Comparison of ENCODE assay signal across 12 mouse cellular contexts in genomic region chr8:125174237-125174636, GRCm38 (mm10).
A peak's percentile ranks its signal among the peaks of the same experiment; 100 is the strongest.
DNase-seq lines count a peak whose midpoint lies in the region; ATAC-seq and TF ChIP-seq lines count a peak whose summit lies in the region.
"Had no signal": no experiment of that assay in that cellular context is flagged by ENCODE, and none has a peak within 500 bp of the region (broad histone marks: within the 10 kb centered on the region; RNA-seq: fewer than 3 reads in every experiment).

No protein-coding gene starts in this region.

- no peak overlapping the region for H3K4me2 ChIP-seq in midbrain, postnatal 0 days (ENCODE audit: low read depth, low read length, poor library complexity, severe bottlenecking)
- H3K4me2 ChIP-seq in midbrain, embryonic 16.5 days (ENCODE audit: low read length), result no peak overlapping the region
- H3K4me2 ChIP-seq in forebrain, embryonic 13.5 days, result no peak overlapping the region
- H3K4me2 ChIP-seq: liver, embryonic 15.5 days; neural tube, embryonic 12.5 days; stomach, embryonic 15.5 days had no signal

- TF ChIP-seq CTCF in midbrain, postnatal 0 days (IDR thresholded peaks at IDR 0.05), result no peak
- no peak for TF ChIP-seq CTCF in layer of hippocampus, adult 2 months (conservative IDR thresholded peaks at IDR 0.05)

- DNase-seq in midbrain, postnatal 0 days (ENCODE audit: low spot score), result peak; percentile 57
- peak; percentile 34 for DNase-seq in gastrocnemius, adult 18-20 months (ENCODE audit: low spot score)
- peak; percentile 61 to 66 for DNase-seq in heart, postnatal 14 days
- DNase-seq in ovary, adult 18-20 months (ENCODE audit: low spot score), result peak; percentile 34
- DNase-seq in layer of hippocampus, adult 2 months (ENCODE audit: low spot score in 2 of 2), result no peak

- H3K27me3 ChIP-seq in midbrain, postnatal 0 days (ENCODE audit: insufficient read depth, low read length), result no peaks in the 10 kb centered on the region
- no peaks in the 10 kb centered on the region for H3K27me3 ChIP-seq in midbrain, embryonic 16.5 days (ENCODE audit: control insufficient read depth, insufficient read depth, low read depth, low read length)
- H3K27me3 ChIP-seq in forebrain, embryonic 13.5 days, result no peaks in the 10 kb centered on the region
- H3K27me3 ChIP-seq: liver, embryonic 15.5 days; stomach, embryonic 15.5 days had no signal

- 67% methylated on average over 7 of the region's 7 CpGs for WGBS in midbrain, postnatal 0 days
- WGBS in midbrain, embryonic 16.5 days, result 82% methylated on average over 7 of the region's 7 CpGs
- 89% methylated on average over 7 of the region's 7 CpGs for WGBS in forebrain, embryonic 13.5 days

- ATAC-seq in midbrain, postnatal 0 days (ENCODE audit: low FRiP score), result no peak
- ATAC-seq in midbrain, embryonic 16.5 days, result no peak
- ATAC-seq in erythroid progenitor cell, adult 5-6 weeks (replicated peaks; ENCODE audit: low FRiP score, poor library complexity, severe bottlenecking), result no peak
- ATAC-seq in forebrain, embryonic 13.5 days, result no peak

- no peak overlapping the region for H3K9ac ChIP-seq in midbrain, postnatal 0 days (replicated peaks; ENCODE audit: low read length, poor library complexity, severe bottlenecking)
- H3K9ac ChIP-seq in midbrain, embryonic 16.5 days (ENCODE audit: low read depth, low read length), result no peak overlapping the region
- H3K9ac ChIP-seq in forebrain, embryonic 13.5 days, result no peak overlapping the region
- H3K9ac ChIP-seq: liver, embryonic 15.5 days; neural tube, embryonic 12.5 days; stomach, embryonic 15.5 days had no signal

- H3K4me1 ChIP-seq in midbrain, postnatal 0 days (ENCODE audit: insufficient read depth, low read length), result no peaks in the 10 kb centered on the region
- H3K4me1 ChIP-seq in midbrain, embryonic 16.5 days (ENCODE audit: control insufficient read depth, insufficient read depth, low read length), result 0 out of 2 replicates have a peak, but pooled peaks cover 5% of the 10 kb centered on the region
- peaks cover 8% of the 10 kb centered on the region for H3K4me1 ChIP-seq in forebrain, embryonic 13.5 days
- H3K4me1 ChIP-seq: liver, embryonic 15.5 days had no signal

- no peak overlapping the region for H3K4me3 ChIP-seq in midbrain, postnatal 0 days (ENCODE audit: low read depth, low read length)
- H3K4me3 ChIP-seq in midbrain, embryonic 16.5 days (ENCODE audit: low read depth, low read length), result no peak overlapping the region
- H3K4me3 ChIP-seq in forebrain, embryonic 13.5 days, result no peak overlapping the region
- H3K4me3 ChIP-seq in layer of hippocampus, adult 2 months, result no peak overlapping the region
- H3K4me3 ChIP-seq: liver, embryonic 15.5 days; neural tube, embryonic 12.5 days; stomach, embryonic 15.5 days had no signal

- H3K27ac ChIP-seq in midbrain, postnatal 0 days (ENCODE audit: low read depth, low read length), result no peak overlapping the region
- H3K27ac ChIP-seq in midbrain, embryonic 16.5 days (ENCODE audit: low read length), result no peak overlapping the region
- no peak overlapping the region for H3K27ac ChIP-seq in forebrain, embryonic 13.5 days
- H3K27ac ChIP-seq in layer of hippocampus, adult 2 months, result no peak overlapping the region
- H3K27ac ChIP-seq: kidney, postnatal 0 days; liver, embryonic 15.5 days; neural tube, embryonic 12.5 days; stomach, embryonic 15.5 days had no signal

- no peaks in the 10 kb centered on the region for H3K36me3 ChIP-seq in midbrain, postnatal 0 days (ENCODE audit: insufficient read depth, low read length)
- no peaks in the 10 kb centered on the region for H3K36me3 ChIP-seq in midbrain, embryonic 16.5 days (ENCODE audit: control insufficient read depth, insufficient read depth, low read length)
- H3K36me3 ChIP-seq in forebrain, embryonic 13.5 days (ENCODE audit: poor library complexity, severe bottlenecking), result no peaks in the 10 kb centered on the region
- H3K36me3 ChIP-seq: liver, embryonic 15.5 days; neural tube, embryonic 12.5 days; stomach, embryonic 15.5 days had no signal

- H3K9me3 ChIP-seq in midbrain, postnatal 0 days (ENCODE audit: low read length), result no peaks in the 10 kb centered on the region
- no peaks in the 10 kb centered on the region for H3K9me3 ChIP-seq in midbrain, embryonic 16.5 days (replicated peaks; ENCODE audit: control insufficient read depth, low read length, poor library complexity, severe bottlenecking)
- no peaks in the 10 kb centered on the region for H3K9me3 ChIP-seq in forebrain, embryonic 13.5 days (replicated peaks)
- H3K9me3 ChIP-seq: liver, embryonic 15.5 days; neural tube, embryonic 12.5 days; stomach, embryonic 15.5 days had no signal

- intact Hi-C loops in heart, postnatal 14 days (cut with DNase I), result loop anchor here (5.0 kb wide), 1 partner anchor 253 kb away; no protein-coding TSS in a partner anchor

Comparison
In these comparisons a context has a peak if more than half of its experiments do, and no peak if none do; other contexts are left out.
1. DNase-seq: peak in midbrain, postnatal 0 days (single experiment), gastrocnemius, adult 18-20 months (single experiment), heart, postnatal 14 days (2 of 2) and ovary, adult 18-20 months (single experiment); none in layer of hippocampus, adult 2 months (0 of 2).